Mouse (Mus musculus): ENCODE measurements around the gene Gm6502. TPM values are rescaled to one million over a fixed set of nuclear protein-coding genes. Genes with fewer than 3 reads are reported as not detected.
"Not testable (repeated sequence)": the region's sequence is repeated elsewhere in the genome, so short reads cannot be mapped to it uniquely, and the experiment has no call there.

Gene Gm6502
- not detected for total RNA-seq (2018; cell fraction: chromatin; rRNA removed)
- total RNA-seq (2018; cell fraction: cytosol; rRNA removed), result not detected
- not detected for total RNA-seq (2018; cell fraction: nucleus; rRNA removed)
- not detected in 3 replicates for polyA plus RNA-seq (2018)

GRCm38 (mm10) chr5:94314135-94314534 lies at the start of gene Gm6502:
Gene Gm6502 (plus strand): TSS chr5:94314435.
- WGBS (ENCODE audit: missing documents), result no CpG with 5 or more reads among the region's 2 CpGs
- not testable (repeated sequence) for H3K79me2 ChIP-seq (ENCODE audit: inconsistent target); H3K36me3 ChIP-seq (ENCODE audit: inconsistent target); H3K4me3 ChIP-seq (ENCODE audit: inconsistent target); H3K27ac ChIP-seq

DNA sequence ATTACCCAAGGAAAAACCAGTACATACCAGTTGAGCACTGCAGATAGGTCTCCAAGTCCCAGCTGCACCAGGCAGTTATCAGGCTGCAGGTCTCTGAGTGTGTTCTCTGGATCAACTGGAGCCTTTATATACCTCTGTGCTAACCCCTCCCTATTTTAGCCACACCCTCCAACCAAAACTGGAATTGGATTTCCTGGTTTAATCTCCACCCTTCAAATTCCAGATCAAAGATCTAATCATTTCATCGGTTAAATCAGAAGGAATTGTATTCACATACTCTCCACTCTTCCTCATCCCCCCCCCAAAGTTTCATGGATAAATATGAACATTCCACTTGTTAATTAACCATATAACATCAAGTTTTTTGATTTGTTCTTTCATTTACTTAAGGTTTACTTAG lies 7.5 kb upstream of the Gm6502 start, which contains the start of gene A430089I19Rik:
Gene A430089I19Rik (minus strand): TSS at position 101 of the 400 bp plus-strand sequence.
- not testable (repeated sequence) for H3K27ac ChIP-seq; H3K4me3 ChIP-seq (ENCODE audit: inconsistent target); H3K36me3 ChIP-seq (ENCODE audit: inconsistent target); H3K79me2 ChIP-seq (ENCODE audit: inconsistent target)
- WGBS (ENCODE audit: missing documents), result no CpG with 5 or more reads among the region's 1 CpGs

DNA sequence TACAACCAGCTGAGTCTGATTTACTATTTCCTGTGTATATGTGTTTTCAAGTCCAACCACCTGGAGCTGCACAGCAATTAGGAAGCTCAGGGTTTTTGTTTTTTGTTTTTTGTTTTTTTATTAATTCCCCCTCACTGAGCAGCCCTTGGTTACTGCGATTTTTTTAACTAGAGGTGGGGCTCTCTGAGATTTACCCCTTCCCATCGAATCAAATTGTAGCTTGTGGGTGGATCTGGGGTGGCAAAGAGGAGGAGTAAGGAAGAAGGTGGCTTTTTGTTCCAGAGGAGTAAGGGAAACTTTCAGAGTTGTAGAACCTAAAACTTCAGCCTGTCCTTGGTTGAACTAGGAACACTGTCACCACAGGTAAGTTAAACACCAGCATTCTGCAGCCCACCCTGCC lies 25.2 kb downstream of the Gm6502 start, which contains the start of gene AA792892:
Gene AA792892 (plus strand): TSS at position 301 of the 400 bp plus-strand sequence.
- H3K79me2 ChIP-seq (ENCODE audit: inconsistent target); H3K36me3 ChIP-seq (ENCODE audit: inconsistent target); H3K4me3 ChIP-seq (ENCODE audit: inconsistent target); H3K27ac ChIP-seq: not testable (repeated sequence)
- no CpG with 5 or more reads among the region's 2 CpGs for WGBS (ENCODE audit: missing documents)

Other genes with a start within 250 kb of the Gm6502 start
- gene BC061212, start 243.9 kb upstream of the Gm6502 start, polyA plus RNA-seq (2018), result not detected in 3 replicates
- not detected in 3 replicates for gene Gm6351, start 238.1 kb upstream of the Gm6502 start, polyA plus RNA-seq (2018)
- not detected in 3 replicates for gene Gm3106, start 96.4 kb upstream of the Gm6502 start, polyA plus RNA-seq (2018)
- not detected in 3 replicates for gene A430089I19Rik, start 7.6 kb upstream of the Gm6502 start, polyA plus RNA-seq (2018)
- gene AA792892, start 25.3 kb downstream of the Gm6502 start, polyA plus RNA-seq (2018), result not detected in 3 replicates
- gene Gm7682, start 131.3 kb downstream of the Gm6502 start, polyA plus RNA-seq (2018), result not detected in 3 replicates
- gene Gm3139, start 211.9 kb downstream of the Gm6502 start, polyA plus RNA-seq (2018), result not detected in 3 replicates